Mouse (Mus musculus) olfactory bulb, adult 2 months (tissue): Measurements from ENCODE around the gene Esr1.

Source experiments
- CTCF ChIP-seq: fragments of 200-500 bp; IDR thresholded peaks from 2 replicates; pipeline ENCODE4 v1.5.1; 2012; ENCODE audit warnings: low read depth, mild to moderate bottlenecking, low read length, moderate library complexity; ENCODE audit not compliant: insufficient read depth
- POLR2A ChIP-seq: fragments of 200-500 bp; IDR thresholded peaks from 2 replicates; pipeline ENCODE4 v1.6.1; 2012; ENCODE audit warnings: mild to moderate bottlenecking, low read depth, low read length, moderate library complexity; ENCODE audit not compliant: insufficient read depth

DNA sequence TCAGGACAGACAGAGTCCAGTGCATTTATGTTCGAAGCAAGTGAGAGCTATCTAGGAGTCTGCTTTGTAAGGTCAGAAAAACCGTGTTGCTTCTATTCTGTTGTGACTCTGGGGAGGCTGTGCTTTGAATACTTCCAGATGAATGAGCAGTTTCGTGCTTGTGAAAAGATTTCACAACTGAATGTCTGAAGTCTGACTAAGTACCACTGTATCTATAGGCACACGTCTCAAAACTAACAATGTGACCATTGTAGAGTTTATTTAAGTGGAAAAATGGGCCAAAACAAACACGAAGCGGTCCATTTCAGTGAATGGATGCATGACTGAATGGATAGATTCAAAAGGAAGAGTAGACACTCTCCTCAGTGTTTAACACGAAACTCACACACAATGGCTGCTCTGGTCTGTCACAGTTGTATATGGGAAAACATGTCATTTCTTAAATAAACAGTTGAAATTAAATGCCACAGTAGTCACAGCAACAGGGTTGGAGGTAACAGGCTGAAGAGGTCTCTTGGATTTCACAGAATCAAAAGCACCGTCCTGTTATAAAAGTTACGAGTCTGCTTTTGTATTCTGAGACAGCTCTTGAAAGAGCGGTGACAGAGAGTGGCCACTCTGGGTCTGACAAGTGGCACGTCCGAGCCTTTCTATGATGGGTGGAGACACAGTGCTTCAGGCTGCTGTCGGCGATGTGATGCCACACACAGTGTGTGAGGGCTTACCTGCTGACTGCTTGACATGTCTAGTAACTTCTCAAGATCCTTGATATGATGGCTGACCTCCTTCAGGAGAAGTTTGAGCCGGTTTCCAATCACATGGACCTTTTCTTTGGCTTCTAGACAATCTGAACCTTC lies 421.0 kb downstream of the Esr1 start:
- TF ChIP-seq POLR2A (no peak), CTCF (no peak)
